Mouse (Mus musculus) lung, adult 2 months (tissue): Measurements from ENCODE around the gene Ly75. TPM values are rescaled to one million over a fixed set of nuclear protein-coding genes. Genes with fewer than 3 reads are reported as not detected.

Source experiments
- DNase-seq: peaks from one replicate; pipeline ENCODE4 v3.0.0; 2022
- H3K4me1 ChIP-seq: fragments of 200-500 bp; 2 replicates; pipeline ENCODE4 v1.6.1; 2011; ENCODE audit warnings: low read length; ENCODE audit not compliant: control insufficient read depth, insufficient read depth
- H3K4me3 ChIP-seq: fragments of 200-500 bp; replicated peaks from 2 replicates; pipeline ENCODE3; 2011; ENCODE audit warnings: low read depth, mild to moderate bottlenecking, control low read depth, low read length; ENCODE audit errors: extremely low read depth
- CTCF ChIP-seq: fragments of 200-500 bp; IDR thresholded peaks from 2 replicates; pipeline ENCODE4 v1.5.1; 2011; ENCODE audit warnings: mild to moderate bottlenecking, low read length, control low read depth; ENCODE audit not compliant: insufficient read depth
- POLR2A ChIP-seq: fragments of 200-500 bp; IDR thresholded peaks from 2 replicates; pipeline ENCODE4 v1.6.1; 2011; ENCODE audit warnings: low read depth, mild to moderate bottlenecking, control low read depth, low read length, borderline replicate concordance; ENCODE audit errors: extremely low read depth
- WGBS: fragments of 180-500 bp; shearing (Covaris S2); methylation state at CpG from one replicate; pipeline ENCODE4 v1.1.7; 2018; 5-methylcytosine and 5-hydroxymethylcytosine counted together
- polyA plus RNA-seq: library from polyadenylated mRNA; depleted of rRNA; stranded (reverse); fragments of >200 nt; gene quantifications from 2 replicates; pipeline ENCODE4 v1.2.3, GENCODE M21; 2012

The Ly75 gene
- polyA plus RNA-seq, 1 experiment: 2.9 TPM

DNA sequence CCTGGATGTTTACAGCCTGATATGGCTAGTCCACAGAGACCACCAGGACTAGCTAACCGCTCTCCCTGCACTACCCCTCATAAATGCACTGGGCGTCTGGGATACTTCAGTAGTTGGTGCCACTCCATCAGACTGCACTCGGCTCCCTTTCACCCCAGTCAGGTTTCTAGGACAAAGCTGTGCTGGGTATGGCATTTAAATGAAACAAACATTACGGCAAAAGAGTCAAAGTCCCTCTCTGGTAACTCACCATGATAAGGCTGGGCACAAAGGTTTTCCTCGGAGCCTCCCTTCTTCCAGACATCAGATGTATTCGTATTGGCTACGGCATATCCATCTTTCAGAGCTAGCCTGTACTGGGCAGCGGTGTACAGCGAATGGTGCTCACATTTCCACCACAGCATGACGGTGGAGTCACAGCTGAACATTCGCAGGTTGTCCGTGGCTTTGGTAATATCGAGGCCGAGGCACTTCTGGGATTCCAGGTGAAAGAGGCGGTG, 7.4 kb downstream of the Ly75 start:
- 96% methylated on average over 15 of the region's 15 CpGs for WGBS
- TF ChIP-seq POLR2A (no peak), CTCF (no peak)
- DNase-seq: no peak
- Histone ChIP-seq H3K4me1 (no peaks in the 10 kb centered on the region), H3K4me3 (no peak overlapping the region)

DNA sequence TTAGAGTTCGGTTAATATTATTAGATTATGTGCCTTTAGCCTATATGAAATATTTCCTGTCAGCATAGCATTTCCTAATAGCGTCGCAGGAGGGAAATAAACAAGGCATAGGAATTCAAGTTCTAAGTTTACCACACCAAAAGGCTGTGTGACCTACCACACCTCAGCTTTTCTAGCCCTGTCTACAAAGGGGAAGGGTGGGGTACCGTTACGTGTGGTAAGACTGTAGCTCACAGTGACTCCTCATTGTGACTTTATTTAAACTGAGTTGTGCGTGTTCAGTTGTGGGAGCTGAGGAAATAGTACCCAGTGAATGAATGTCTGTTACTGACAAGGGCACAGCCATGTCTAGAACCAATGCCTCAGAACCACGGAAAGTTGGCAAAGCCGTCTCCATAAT, 8.0 kb downstream of the Ly75 start:
- no peak for DNase-seq
- Histone ChIP-seq H3K4me1 (no peaks in the 10 kb centered on the region), H3K4me3 (no peak overlapping the region)
- 72% methylated on average over 8 of the region's 8 CpGs for WGBS
- no peak for TF ChIP-seq CTCF
- TF ChIP-seq POLR2A: no peak

DNA sequence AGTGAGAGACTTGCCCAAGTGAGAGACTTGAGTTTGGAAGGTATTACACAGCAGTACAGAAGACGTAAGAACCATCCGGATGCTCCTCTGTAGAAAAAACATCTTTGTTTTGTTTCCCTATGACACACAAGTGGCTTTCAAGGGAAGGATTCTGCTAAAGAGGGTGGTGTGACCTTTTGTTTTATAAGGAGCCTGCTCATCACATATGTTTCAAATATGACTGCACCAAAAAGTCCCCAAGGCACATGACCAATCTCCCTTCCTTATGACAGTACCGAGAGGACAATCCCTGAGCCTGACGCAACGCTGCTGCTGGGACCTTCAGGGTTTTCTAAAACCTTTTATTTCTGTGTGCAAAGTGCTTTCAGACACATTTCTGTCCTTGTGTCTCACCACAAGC, 12.9 kb downstream of the Ly75 start:
- whole genome bisulfite sequencing: 91% methylated on average over 5 of the region's 5 CpGs
- Histone ChIP-seq H3K4me3 (no peak overlapping the region), H3K4me1 (no peaks in the 10 kb centered on the region)
- no peak for TF ChIP-seq POLR2A
- TF ChIP-seq CTCF: no peak
- DNase-seq: no peak

DNA sequence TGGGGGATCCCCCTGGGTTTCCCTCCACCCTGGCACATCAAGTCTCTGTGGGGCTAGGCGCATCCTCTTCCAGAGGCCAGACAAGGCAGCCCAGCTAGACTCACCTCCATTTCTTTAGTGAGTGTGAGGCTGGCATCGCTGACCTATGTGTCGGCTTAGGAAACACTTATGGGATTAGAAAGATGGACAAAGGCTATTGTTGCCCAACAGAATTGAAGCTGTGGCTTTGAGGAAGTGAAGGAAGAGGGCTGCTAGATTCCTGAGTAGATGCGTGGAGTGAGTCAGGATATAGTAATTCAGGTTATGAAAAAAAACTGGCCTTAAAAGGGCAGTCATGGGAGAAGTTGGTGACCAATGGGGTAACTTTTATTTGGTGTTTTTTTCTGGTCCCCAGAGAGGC, 13.6 kb downstream of the Ly75 start:
- Histone ChIP-seq H3K4me1 (no peaks in the 10 kb centered on the region), H3K4me3 (no peak overlapping the region)
- no peak for DNase-seq
- TF ChIP-seq POLR2A: no peak
- no peak for TF ChIP-seq CTCF
- 77% methylated on average over 4 of the region's 4 CpGs for WGBS

DNA sequence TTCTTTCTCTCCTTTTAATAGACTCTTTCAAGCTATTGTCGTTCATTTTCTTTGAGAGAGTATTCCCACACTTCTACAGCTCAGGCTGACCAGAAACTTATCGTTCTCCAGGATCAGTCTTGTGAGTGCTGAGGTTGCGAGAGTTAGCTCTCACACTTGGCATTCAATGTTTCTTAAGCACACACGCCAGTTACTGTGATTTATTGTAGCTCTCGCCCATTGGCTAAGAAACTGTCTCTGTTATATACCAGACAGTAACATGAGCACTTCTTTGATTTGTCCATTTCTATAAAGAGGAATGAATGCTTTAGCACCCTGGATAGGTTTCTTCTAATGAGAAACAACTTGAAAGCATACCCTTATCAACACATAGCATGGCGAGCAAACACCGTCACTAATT, 15.2 kb downstream of the Ly75 start:
- DNase-seq: no peak
- no peaks in the 10 kb centered on the region for H3K4me1 ChIP-seq

DNA sequence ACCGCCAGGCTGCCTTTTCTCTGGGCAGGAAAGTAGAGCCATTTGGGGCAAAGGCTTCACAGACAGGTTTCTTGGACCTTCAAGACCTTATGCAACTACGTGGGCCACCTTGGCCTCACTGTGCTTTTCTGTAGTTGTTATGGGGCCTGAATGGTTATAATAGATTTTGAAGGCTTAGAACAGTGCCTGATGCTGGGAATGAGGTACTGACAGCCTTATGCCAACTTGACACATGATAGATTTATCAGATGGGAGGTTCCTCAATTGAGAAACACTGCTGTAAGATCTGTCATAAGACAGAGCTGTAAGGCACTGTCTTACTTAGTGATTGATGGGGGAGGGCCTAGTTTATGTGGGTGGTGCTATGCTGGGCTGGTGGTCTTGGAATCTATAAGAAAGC, 15.9 kb downstream of the Ly75 start:
- no peak for DNase-seq
- Histone ChIP-seq H3K4me3 (no peak overlapping the region), H3K4me1 (no peaks in the 10 kb centered on the region)
- TF ChIP-seq CTCF (no peak), POLR2A (no peak)
- WGBS: 90% methylated on average over 2 of the region's 2 CpGs

More for the DNA sequence above, 15.2 kb downstream of the Ly75 start:
- TF ChIP-seq POLR2A (no peak), CTCF (no peak)
- WGBS: 86% methylated on average over 7 of the region's 7 CpGs
- no peak overlapping the region for H3K4me3 ChIP-seq

DNA sequence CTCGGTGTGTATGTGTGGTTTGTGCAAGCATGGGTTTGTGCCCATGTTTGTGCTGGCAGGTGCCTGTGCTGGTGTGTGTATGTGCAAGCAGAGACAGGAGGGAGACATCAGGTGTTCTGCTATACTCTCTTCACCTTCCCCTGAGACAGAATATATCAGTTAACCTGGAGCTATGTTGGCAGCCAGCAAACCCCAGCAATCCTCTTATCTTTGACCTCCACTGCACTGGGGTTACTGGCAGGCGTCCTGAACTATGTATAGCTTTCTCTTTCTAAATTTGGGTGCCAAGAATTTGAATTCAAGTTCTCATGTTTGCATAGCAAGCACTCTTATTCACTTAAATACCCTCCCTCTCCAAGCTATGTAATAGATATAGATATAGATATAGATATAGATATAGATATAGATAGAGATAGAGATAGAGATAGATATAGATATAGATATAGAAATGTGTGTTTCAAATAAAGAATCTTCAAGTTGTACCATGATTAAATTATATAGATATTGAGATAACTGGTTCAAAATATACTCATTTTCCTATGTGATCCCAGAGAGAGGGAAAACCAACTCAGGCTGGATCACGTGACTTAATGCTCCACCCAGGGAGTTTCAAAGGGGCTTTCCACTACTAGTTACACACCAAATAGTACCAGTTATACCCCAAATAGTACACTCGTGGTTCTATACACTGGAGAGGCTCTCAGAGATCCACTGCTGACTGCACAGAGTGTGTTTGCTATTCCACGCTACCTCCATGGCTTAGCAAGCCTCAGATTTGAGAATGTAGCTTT, 17.1 kb downstream of the Ly75 start:
- DNase-seq: no peak
- WGBS: 75% methylated on average over 5 of the region's 5 CpGs
- TF ChIP-seq CTCF: no peak
- TF ChIP-seq POLR2A: no peak
- no peaks in the 10 kb centered on the region for H3K4me1 ChIP-seq
- H3K4me3 ChIP-seq: no peak overlapping the region

DNA sequence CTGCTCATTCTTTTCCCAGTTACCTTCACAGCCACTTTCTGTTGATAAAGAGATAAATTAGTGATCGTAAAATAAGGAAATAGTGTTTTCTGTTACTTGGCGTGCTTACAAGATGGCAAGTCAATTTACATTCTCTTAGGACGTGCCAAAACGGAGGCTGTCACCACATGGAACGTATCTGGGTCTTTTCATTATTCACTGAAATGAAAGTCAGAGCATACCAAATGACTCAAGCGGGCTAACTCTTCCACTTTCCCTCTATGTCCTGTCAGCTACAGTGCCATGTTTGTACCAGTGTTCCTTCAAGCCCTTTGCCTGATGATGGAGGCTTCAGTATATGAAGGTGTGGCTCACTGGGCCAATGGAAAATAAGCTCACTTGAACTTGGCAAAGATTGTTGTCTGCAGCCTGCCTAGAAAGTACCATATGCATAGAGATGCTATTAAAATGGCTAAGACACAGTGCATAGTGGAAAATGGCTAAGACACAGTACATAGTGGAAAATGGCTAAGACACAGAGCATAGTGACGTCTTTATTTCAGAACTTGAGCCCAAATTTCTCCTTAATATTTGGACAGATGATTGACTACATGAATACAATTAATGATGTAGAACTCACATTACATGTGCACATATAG, 17.8 kb downstream of the Ly75 start:
- no peak for DNase-seq

DNA sequence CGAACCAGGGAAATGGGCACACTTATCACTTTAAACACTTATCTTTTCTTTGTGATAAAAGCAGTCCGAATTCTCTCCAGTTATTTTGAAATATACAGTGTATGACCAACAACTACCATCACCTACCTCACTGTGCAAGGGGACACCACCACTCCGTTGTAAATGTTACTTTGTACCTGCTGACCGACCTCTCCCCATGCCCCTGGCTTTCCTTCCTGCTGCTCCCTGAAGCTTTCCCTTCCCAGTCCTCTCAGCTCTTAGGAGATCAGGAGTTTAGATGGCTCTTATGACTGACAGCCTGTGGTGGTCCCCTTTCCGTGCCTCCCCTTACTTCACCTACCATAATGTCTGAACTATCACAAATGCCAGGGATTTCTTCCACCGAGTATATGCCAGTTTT, 21.0 kb downstream of the Ly75 start:
- Histone ChIP-seq H3K4me1 (no peaks in the 10 kb centered on the region), H3K4me3 (no peak overlapping the region)
- DNase-seq: no peak
- WGBS: 73% methylated on average over 6 of the region's 6 CpGs
- TF ChIP-seq POLR2A (no peak), CTCF (no peak)

More for the DNA sequence above, 17.8 kb downstream of the Ly75 start:
- no peaks in the 10 kb centered on the region for H3K4me1 ChIP-seq
- TF ChIP-seq POLR2A (no peak), CTCF (no peak)
- 75% methylated on average over 7 of the region's 7 CpGs for WGBS
- H3K4me3 ChIP-seq: no peak overlapping the region

DNA sequence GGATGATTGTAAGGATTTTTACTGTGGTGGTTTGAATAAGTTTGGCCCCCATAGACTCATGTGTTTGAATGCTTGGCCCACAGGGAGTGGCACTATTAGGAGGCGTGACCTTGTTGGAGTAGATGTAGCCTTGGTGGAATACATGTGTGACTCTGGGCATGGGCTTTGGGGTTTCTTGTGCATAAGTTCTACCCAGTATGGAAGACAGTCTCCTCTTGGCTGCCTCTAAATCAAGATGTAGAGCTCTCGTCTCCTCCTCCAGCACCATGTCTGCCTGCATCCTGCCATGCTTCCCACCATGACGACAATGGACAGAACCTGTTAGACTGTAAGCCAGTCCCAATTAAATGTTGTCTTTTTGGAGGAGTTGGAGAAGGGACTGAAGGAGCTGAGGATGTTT, 23.3 kb downstream of the Ly75 start:
- WGBS: 100% methylated on average over 3 of the region's 3 CpGs
- DNase-seq: no peak
- no peak for TF ChIP-seq CTCF
- Histone ChIP-seq H3K4me1 (no peaks in the 10 kb centered on the region; the same call in 1 of the 2 replicates), H3K4me3 (no peak overlapping the region)

DNA sequence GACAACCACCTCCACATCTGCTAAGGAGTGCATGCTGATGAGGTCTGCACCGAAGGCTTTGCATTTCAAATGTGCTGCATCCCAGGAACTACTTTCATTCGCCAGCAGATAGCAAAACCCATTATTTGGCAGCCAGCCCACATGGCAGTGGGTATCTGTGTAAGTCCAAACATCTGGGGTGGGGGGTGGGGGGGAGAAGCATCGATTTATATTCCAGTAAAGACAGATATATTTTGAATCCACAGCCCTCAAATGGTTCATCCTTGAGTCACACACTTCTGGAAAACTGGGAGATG, 27.8 kb downstream of the Ly75 start:
- Histone ChIP-seq H3K4me1 (no peaks in the 10 kb centered on the region; the same call in 1 of the 2 replicates), H3K4me3 (no peak overlapping the region)
- 22% methylated on average over 3 of the region's 3 CpGs for WGBS
- no peak for TF ChIP-seq POLR2A
- no peak for TF ChIP-seq CTCF
- no peak for DNase-seq
